Mouse (Mus musculus) intestine, postnatal 0 days (tissue): ENCODE results near the gene Ubqln4. TPM values are rescaled to one million over a fixed set of nuclear protein-coding genes. Genes with fewer than 3 reads are reported as not detected.

Experiments used
- ATAC-seq: fragments of 200-750 bp; cut with Nextera tagmentation; 2 replicates; pipeline ENCODE4 v1.8.0; 2017; ENCODE audit warnings: mild to moderate bottlenecking, moderate TSS enrichment, moderate library complexity
- H3K27ac ChIP-seq: fragments of 300-500 bp; sonication (generic); 2 replicates; pipeline ENCODE4 v1.5.1; 2014; ENCODE audit warnings: mild to moderate bottlenecking, low read depth, low read length, moderate library complexity
- H3K27me3 ChIP-seq: fragments of 300-500 bp; sonication (generic); replicated peaks from 2 replicates; pipeline ENCODE4 v1.6.1; 2014; ENCODE audit warnings: low read length, mixed read lengths; ENCODE audit not compliant: control insufficient read depth, insufficient read depth
- H3K36me3 ChIP-seq: fragments of 300-500 bp; sonication (generic); 2 replicates; pipeline ENCODE4 v1.6.1; 2014; ENCODE audit warnings: mild to moderate bottlenecking, moderate library complexity; ENCODE audit not compliant: control insufficient read depth, insufficient read depth
- H3K4me1 ChIP-seq: fragments of 300-500 bp; sonication (generic); replicated peaks from 2 replicates; pipeline ENCODE4 v1.6.1; 2014; ENCODE audit warnings: antibody characterized with exemption, low read length, mixed read lengths; ENCODE audit not compliant: control insufficient read depth, insufficient read depth
- H3K4me2 ChIP-seq: fragments of 300-500 bp; sonication (generic); replicated peaks from 2 replicates; pipeline ENCODE4 v1.6.1; 2014; ENCODE audit warnings: low read depth, mild to moderate bottlenecking, moderate library complexity
- H3K4me3 ChIP-seq: fragments of 300-500 bp; sonication (generic); 2 replicates; pipeline ENCODE4 v1.5.1; 2014; ENCODE audit warnings: low read depth, low read length
- H3K9ac ChIP-seq: fragments of 300-500 bp; sonication (generic); 2 replicates; pipeline ENCODE4 v1.6.1; 2014; ENCODE audit warnings: mild to moderate bottlenecking, low read depth, low read length
- H3K9me3 ChIP-seq: fragments of 300-500 bp; sonication (generic); 2 replicates; pipeline ENCODE4 v1.6.1; 2016; ENCODE audit warnings: mixed run types; ENCODE audit not compliant: control insufficient read depth
- CTCF ChIP-seq: sonication (generic); IDR thresholded peaks from 2 replicates; pipeline ENCODE4 v1.5.1; 2016; ENCODE audit warnings: low read depth, mild to moderate bottlenecking, control low read depth, antibody characterized with exemption, moderate library complexity
- WGBS: fragments of 180-500 bp; shearing (Covaris S2); extraction: QIAGEN DNeasy Blood & Tissue Kit; methylation state at CpG from one replicate; pipeline ENCODE4 v1.1.7; 2014; 5-methylcytosine and 5-hydroxymethylcytosine counted together
- polyA plus RNA-seq: library from polyadenylated mRNA; unstranded; fragments of >200 nt; fragmentation: Nextera tagmentation; extraction: Ambion mirVana; gene quantifications from 2 replicates; pipeline ENCODE4 v1.2.1, GENCODE M21; 2015

Gene Ubqln4
- polyA plus RNA-seq, 1 experiment from 2014 or later: 17.3 TPM

- ATAC-seq: no peak
- no peak for TF ChIP-seq CTCF
- Histone ChIP-seq H3K4me2 (no peak overlapping the region), H3K9me3 (no peaks in the 10 kb centered on the region), H3K36me3 (peaks cover 42% of the 10 kb centered on the region), H3K4me1 (no peaks in the 10 kb centered on the region), H3K4me3 (no peak overlapping the region), H3K27ac (no peak overlapping the region), H3K27me3 (no peaks in the 10 kb centered on the region), H3K9ac (no peak overlapping the region)
- 89% methylated on average over 8 of the region's 8 CpGs for WGBS
Observed at GRCm38 (mm10) chr3:88556616-88557015, 3.1 kb downstream of the Ubqln4 start.

DNA sequence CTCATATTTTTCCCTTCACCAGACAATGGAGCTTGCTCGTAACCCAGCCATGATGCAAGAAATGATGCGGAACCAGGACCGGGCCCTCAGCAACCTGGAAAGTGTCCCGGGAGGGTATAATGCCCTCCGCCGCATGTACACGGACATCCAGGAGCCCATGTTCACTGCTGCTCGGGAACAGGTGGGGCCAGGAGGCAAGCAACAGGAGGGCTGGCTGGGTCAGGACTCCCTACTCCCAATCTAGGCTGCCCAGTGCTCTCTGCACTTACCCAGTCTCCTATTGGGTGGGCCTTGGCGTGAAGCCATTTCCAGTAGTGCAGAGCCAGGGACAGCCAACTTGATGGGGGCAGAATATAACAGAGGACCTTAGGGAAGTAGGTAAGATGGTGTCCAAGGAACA is 6.0 kb downstream of the Ubqln4 start:
- Histone ChIP-seq H3K9ac (no peak overlapping the region), H3K27me3 (no peaks in the 10 kb centered on the region), H3K4me1 (no peaks in the 10 kb centered on the region), H3K27ac (no peak overlapping the region), H3K9me3 (no peaks in the 10 kb centered on the region), H3K4me3 (no peak overlapping the region), H3K36me3 (peaks cover 65% of the 10 kb centered on the region), H3K4me2 (no peak overlapping the region)
- 96% methylated on average over 9 of the region's 9 CpGs for WGBS
- no peak for ATAC-seq
- no peak for TF ChIP-seq CTCF

DNA sequence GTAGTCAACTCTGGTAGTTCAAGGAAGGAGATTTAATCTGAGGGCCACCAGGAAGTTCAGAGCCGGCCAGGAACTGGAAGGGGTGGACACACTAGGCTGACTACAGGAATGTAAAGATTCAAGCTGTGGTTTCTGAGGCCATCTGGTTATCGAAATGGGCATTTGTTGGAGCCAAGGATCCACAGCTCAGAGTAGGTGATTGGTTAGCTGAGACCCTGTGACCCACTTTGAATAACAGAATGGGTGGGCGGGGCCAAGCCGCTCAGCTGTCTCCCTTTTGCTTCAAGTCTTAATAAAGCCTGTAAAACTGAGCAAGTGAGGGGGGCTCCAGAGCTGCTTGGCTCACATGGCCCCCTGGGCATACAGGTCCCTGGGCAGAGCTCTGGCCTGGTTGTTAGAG is 8.4 kb downstream of the Ubqln4 start:
- Histone ChIP-seq H3K4me1 (no peaks in the 10 kb centered on the region), H3K27ac (no peak overlapping the region), H3K9ac (no peak overlapping the region), H3K27me3 (no peaks in the 10 kb centered on the region), H3K9me3 (no peaks in the 10 kb centered on the region), H3K36me3 (peaks cover 78% of the 10 kb centered on the region), H3K4me3 (no peak overlapping the region), H3K4me2 (no peak overlapping the region)
- no peak for TF ChIP-seq CTCF
- ATAC-seq: no peak
- whole genome bisulfite sequencing: 64% methylated on average over 4 of the region's 4 CpGs

DNA sequence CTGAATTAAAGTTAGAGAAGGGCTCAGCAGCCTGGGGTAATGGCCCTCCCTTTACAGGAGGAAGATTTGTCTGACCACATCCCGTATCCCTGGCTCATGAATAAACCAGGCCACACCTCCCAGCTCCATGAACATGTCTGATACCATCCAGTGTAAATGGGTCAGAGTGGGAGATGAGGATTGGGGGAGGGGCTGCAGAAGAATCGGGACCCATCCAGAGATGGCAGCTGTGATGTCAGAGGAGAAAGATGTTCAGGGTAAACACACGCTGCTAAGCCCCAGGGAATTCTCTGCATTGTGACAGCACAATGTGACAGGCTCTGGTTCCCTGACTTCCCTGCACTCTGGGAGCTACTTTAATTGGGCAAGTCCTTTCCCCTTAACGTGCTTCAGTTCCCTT is 9.9 kb downstream of the Ubqln4 start:
- no peak overlapping the region for H3K4me2 ChIP-seq
- H3K27me3 ChIP-seq: no peaks in the 10 kb centered on the region
- H3K4me3 ChIP-seq: no peak overlapping the region
- no peaks in the 10 kb centered on the region for H3K9me3 ChIP-seq
- 68% methylated on average over 4 of the region's 4 CpGs for WGBS
- no peak overlapping the region for H3K27ac ChIP-seq
- no peak for TF ChIP-seq CTCF
- H3K4me1 ChIP-seq: peaks cover 3% of the 10 kb centered on the region; the same call in 1 of the 2 replicates
- peaks cover 74% of the 10 kb centered on the region for H3K36me3 ChIP-seq
- ATAC-seq: no peak
- no peak overlapping the region for H3K9ac ChIP-seq

DNA sequence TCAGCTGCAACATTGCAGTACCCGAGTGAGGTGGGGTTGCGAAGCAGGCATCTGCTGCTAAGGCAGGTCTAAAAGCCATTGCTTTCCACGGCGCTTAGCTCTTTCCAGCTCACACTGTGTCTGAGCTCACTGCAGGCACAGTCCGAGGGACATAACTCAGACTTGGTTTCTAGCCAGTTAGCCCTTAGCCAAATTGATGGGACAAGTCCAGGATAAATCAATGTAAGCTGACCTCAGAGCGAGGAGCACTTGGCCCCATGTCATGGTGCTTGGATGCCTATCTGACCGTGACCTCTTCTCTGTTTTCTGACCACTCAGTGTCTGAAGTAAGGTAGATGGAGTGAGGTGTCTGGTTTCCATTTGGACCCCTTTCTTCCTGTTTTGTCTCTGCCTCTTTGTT is 10.4 kb downstream of the Ubqln4 start:
- no peak for ATAC-seq
- H3K4me2 ChIP-seq: no peak overlapping the region
- no peak for TF ChIP-seq CTCF
- H3K9me3 ChIP-seq: no peaks in the 10 kb centered on the region
- no peak overlapping the region for H3K9ac ChIP-seq
- peaks cover 3% of the 10 kb centered on the region; the same call in 1 of the 2 replicates for H3K4me1 ChIP-seq
- no peaks in the 10 kb centered on the region for H3K27me3 ChIP-seq
- H3K36me3 ChIP-seq: peaks cover 72% of the 10 kb centered on the region
- no peak overlapping the region for H3K4me3 ChIP-seq
- H3K27ac ChIP-seq: peak overlapping the region; percentile 28; the same call in 1 of the 2 replicates
- WGBS: 87% methylated on average over 7 of the region's 7 CpGs

DNA sequence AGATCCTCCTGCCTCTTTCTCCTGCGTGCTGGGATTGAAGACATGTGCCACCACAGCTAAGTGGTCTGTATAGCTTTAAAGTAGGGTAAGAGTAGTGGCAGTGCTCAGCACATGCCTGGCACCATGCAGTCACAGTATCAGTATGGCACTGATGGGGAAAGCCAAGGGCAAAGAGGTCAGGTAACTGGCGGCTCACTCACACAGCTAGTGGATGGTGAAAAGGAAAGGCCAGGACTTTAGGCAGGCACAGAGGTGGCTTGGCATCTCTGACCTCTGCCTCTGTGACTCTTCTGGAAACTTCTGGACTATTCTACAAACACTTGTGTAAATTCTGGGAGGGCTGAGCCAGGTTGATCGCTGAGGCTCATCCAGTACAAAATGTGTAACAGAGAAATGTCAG is 12.6 kb downstream of the Ubqln4 start:
- Histone ChIP-seq H3K4me2 (no peak overlapping the region), H3K27me3 (no peaks in the 10 kb centered on the region), H3K4me3 (no peak overlapping the region), H3K9me3 (no peaks in the 10 kb centered on the region), H3K9ac (no peak overlapping the region), H3K4me1 (peaks cover 3% of the 10 kb centered on the region; the same call in 1 of the 2 replicates), H3K27ac (peak overlapping the region; percentile 91), H3K36me3 (peaks cover 59% of the 10 kb centered on the region)
- WGBS: 68% methylated on average over 3 of the region's 3 CpGs
- ATAC-seq: no peak
- no peak for TF ChIP-seq CTCF

DNA sequence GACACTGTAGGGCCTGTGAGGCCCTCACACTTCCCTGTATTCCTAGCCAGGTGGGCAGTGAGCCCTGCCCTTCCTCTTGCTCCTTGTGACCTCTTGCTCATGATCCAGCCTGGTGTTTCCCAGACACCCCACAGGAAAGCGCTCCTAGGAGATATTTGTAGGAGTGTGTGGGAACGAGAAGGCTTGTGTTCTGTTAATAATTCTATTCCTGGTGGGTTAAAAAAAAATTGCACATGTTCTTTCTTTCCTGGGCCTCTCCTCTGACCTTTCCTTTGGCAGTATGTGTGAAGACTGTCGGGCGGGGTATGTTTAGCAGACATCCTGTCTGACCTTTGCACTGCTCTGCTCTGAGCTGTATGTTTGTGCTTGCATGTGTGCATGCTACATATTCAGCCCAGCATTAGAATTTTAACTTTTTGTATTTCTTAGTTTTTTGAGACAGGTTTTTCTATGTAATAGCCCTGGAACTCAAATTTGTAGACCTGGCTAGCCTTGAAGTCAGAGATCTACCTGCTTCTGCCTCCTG is 13.0 kb downstream of the Ubqln4 start:
- H3K36me3 ChIP-seq: peaks cover 59% of the 10 kb centered on the region
- H3K4me2 ChIP-seq: no peak overlapping the region
- no peak overlapping the region for H3K4me3 ChIP-seq
- no peak overlapping the region for H3K9ac ChIP-seq
- peak; percentile 70 for ATAC-seq
- H3K27me3 ChIP-seq: no peaks in the 10 kb centered on the region
- TF ChIP-seq CTCF: no peak
- H3K27ac ChIP-seq: peak overlapping the region; percentile 91
- H3K9me3 ChIP-seq: no peaks in the 10 kb centered on the region
- peaks cover 3% of the 10 kb centered on the region; the same call in 1 of the 2 replicates for H3K4me1 ChIP-seq
- 38% methylated on average over 4 of the region's 4 CpGs for WGBS
